Mouse (Mus musculus) intestine, postnatal 0 days (tissue): ENCODE measurements around the gene Elavl3. TPM values are rescaled to one million over a fixed set of nuclear protein-coding genes. Genes with fewer than 3 reads are reported as not detected.

ENCODE experiments used
- ATAC-seq: fragments of 200-750 bp; cut with Nextera tagmentation; 2 replicates; pipeline ENCODE4 v1.8.0; 2017; ENCODE audit warnings: mild to moderate bottlenecking, moderate TSS enrichment, moderate library complexity
- H3K27ac ChIP-seq: fragments of 300-500 bp; sonication (generic); 2 replicates; pipeline ENCODE4 v1.5.1; 2014; ENCODE audit warnings: mild to moderate bottlenecking, low read depth, low read length, moderate library complexity
- H3K27me3 ChIP-seq: fragments of 300-500 bp; sonication (generic); replicated peaks from 2 replicates; pipeline ENCODE4 v1.6.1; 2014; ENCODE audit warnings: low read length, mixed read lengths; ENCODE audit not compliant: control insufficient read depth, insufficient read depth
- H3K36me3 ChIP-seq: fragments of 300-500 bp; sonication (generic); 2 replicates; pipeline ENCODE4 v1.6.1; 2014; ENCODE audit warnings: mild to moderate bottlenecking, moderate library complexity; ENCODE audit not compliant: control insufficient read depth, insufficient read depth
- H3K4me1 ChIP-seq: fragments of 300-500 bp; sonication (generic); replicated peaks from 2 replicates; pipeline ENCODE4 v1.6.1; 2014; ENCODE audit warnings: antibody characterized with exemption, low read length, mixed read lengths; ENCODE audit not compliant: control insufficient read depth, insufficient read depth
- H3K4me2 ChIP-seq: fragments of 300-500 bp; sonication (generic); replicated peaks from 2 replicates; pipeline ENCODE4 v1.6.1; 2014; ENCODE audit warnings: low read depth, mild to moderate bottlenecking, moderate library complexity
- H3K4me3 ChIP-seq: fragments of 300-500 bp; sonication (generic); 2 replicates; pipeline ENCODE4 v1.5.1; 2014; ENCODE audit warnings: low read depth, low read length
- H3K9ac ChIP-seq: fragments of 300-500 bp; sonication (generic); 2 replicates; pipeline ENCODE4 v1.6.1; 2014; ENCODE audit warnings: mild to moderate bottlenecking, low read depth, low read length
- H3K9me3 ChIP-seq: fragments of 300-500 bp; sonication (generic); 2 replicates; pipeline ENCODE4 v1.6.1; 2016; ENCODE audit warnings: mixed run types; ENCODE audit not compliant: control insufficient read depth
- CTCF ChIP-seq: sonication (generic); IDR thresholded peaks from 2 replicates; pipeline ENCODE4 v1.5.1; 2016; ENCODE audit warnings: low read depth, mild to moderate bottlenecking, control low read depth, antibody characterized with exemption, moderate library complexity
- WGBS: fragments of 180-500 bp; shearing (Covaris S2); extraction: QIAGEN DNeasy Blood & Tissue Kit; methylation state at CpG from one replicate; pipeline ENCODE4 v1.1.7; 2014; 5-methylcytosine and 5-hydroxymethylcytosine counted together
- polyA plus RNA-seq: library from polyadenylated mRNA; unstranded; fragments of >200 nt; fragmentation: Nextera tagmentation; extraction: Ambion mirVana; gene quantifications from 2 replicates; pipeline ENCODE4 v1.2.1, GENCODE M21; 2015

Gene Elavl3
- polyA plus RNA-seq, 1 experiment from 2014 or later = 0.78 TPM

GRCm38 (mm10) chr9:22003163-22003554, 48.7 kb downstream of the Elavl3 start:
- no peaks in the 10 kb centered on the region for H3K9me3 ChIP-seq
- peak overlapping the region; percentile 70 for H3K4me3 ChIP-seq
- H3K4me2 ChIP-seq = peak overlapping the region; percentile 80
- no peak for TF ChIP-seq CTCF
- H3K27me3 ChIP-seq = no peaks in the 10 kb centered on the region
- peaks cover 35% of the 10 kb centered on the region for H3K36me3 ChIP-seq
- H3K27ac ChIP-seq = peak overlapping the region; percentile 82
- H3K9ac ChIP-seq = peak overlapping the region; percentile 59
- peak; percentile 19 for ATAC-seq
- H3K4me1 ChIP-seq = peaks cover 4% of the 10 kb centered on the region
- under 1% methylated on average over 18 of the region's 18 CpGs for WGBS

- Histone ChIP-seq H3K4me2 (peak within 1 kb of the TSS; percentile 80), H3K27ac (peak within 1 kb of the TSS; percentile 82), H3K4me1 (peaks cover 4% of the 10 kb centered on the region), H3K9ac (peak within 1 kb of the TSS; percentile 59), H3K9me3 (no peaks in the 10 kb centered on the region), H3K27me3 (no peaks in the 10 kb centered on the region), H3K4me3 (peak within 1 kb of the TSS; percentile 70), H3K36me3 (peaks cover 29% of the 10 kb centered on the region)
- WGBS = 7% methylated on average over 57 of the region's 57 CpGs
- ATAC-seq = peak; percentile 99
- TF ChIP-seq CTCF = no peak
Measured at GRCm38 (mm10) chr9:22002194-22003162, 49.3 kb downstream of the Elavl3 start, which contains the start of the genes Ccdc151 and Prkcsh. TSS of gene Ccdc151 (minus strand) at chr9:22002634. TSS of gene Prkcsh (plus strand) at chr9:22002806.

- Histone ChIP-seq H3K4me3 (no peak overlapping the region), H3K36me3 (peaks cover 26% of the 10 kb centered on the region), H3K9ac (no peak overlapping the region), H3K27me3 (no peaks in the 10 kb centered on the region), H3K27ac (no peak overlapping the region), H3K9me3 (no peaks in the 10 kb centered on the region), H3K4me1 (peaks cover 4% of the 10 kb centered on the region), H3K4me2 (no peak overlapping the region)
- ATAC-seq = no peak
- 0 out of 2 replicates have a peak, but pooled peaks have one; percentile 7 for TF ChIP-seq CTCF
- WGBS = 86% methylated on average over 4 of the region's 4 CpGs
Measured at GRCm38 (mm10) chr9:22001633-22002032, 50.2 kb downstream of the Elavl3 start.

- no peak for TF ChIP-seq CTCF
- Histone ChIP-seq H3K9ac (no peak overlapping the region), H3K9me3 (no peaks in the 10 kb centered on the region), H3K27me3 (no peaks in the 10 kb centered on the region), H3K4me1 (peaks cover 4% of the 10 kb centered on the region), H3K4me3 (no peak overlapping the region), H3K36me3 (peaks cover 13% of the 10 kb centered on the region), H3K4me2 (no peak overlapping the region), H3K27ac (no peak overlapping the region)
- 94% methylated on average over 6 of the region's 6 CpGs for WGBS
- no peak for ATAC-seq
Measured at GRCm38 (mm10) chr9:22000296-22000695, 51.5 kb downstream of the Elavl3 start.

- peaks cover 5% of the 10 kb centered on the region for H3K27me3 ChIP-seq
- H3K9me3 ChIP-seq = no peaks in the 10 kb centered on the region
- WGBS = 84% methylated on average over 3 of the region's 3 CpGs
- H3K27ac ChIP-seq = no peak overlapping the region
- ATAC-seq = no peak
- H3K9ac ChIP-seq = no peak overlapping the region
- H3K4me2 ChIP-seq = no peak overlapping the region
- H3K4me1 ChIP-seq = no peaks in the 10 kb centered on the region
- H3K4me3 ChIP-seq = no peak overlapping the region
- TF ChIP-seq CTCF = no peak
- H3K36me3 ChIP-seq = no peaks in the 10 kb centered on the region
Measured at GRCm38 (mm10) chr9:21996178-21996867, 55.5 kb downstream of the Elavl3 start.

- H3K4me2 ChIP-seq = no peak overlapping the region
- H3K27me3 ChIP-seq = peaks cover 44% of the 10 kb centered on the region
- H3K9me3 ChIP-seq = no peaks in the 10 kb centered on the region
- WGBS = 59% methylated on average over 4 of the region's 4 CpGs
- H3K4me3 ChIP-seq = no peak overlapping the region
- no peak overlapping the region for H3K9ac ChIP-seq
- no peak for TF ChIP-seq CTCF
- H3K36me3 ChIP-seq = no peaks in the 10 kb centered on the region
- H3K27ac ChIP-seq = no peak overlapping the region
- no peak for ATAC-seq
- H3K4me1 ChIP-seq = no peaks in the 10 kb centered on the region; the same call in 1 of the 2 replicates
Measured at GRCm38 (mm10) chr9:21992227-21992626, 59.6 kb downstream of the Elavl3 start.
